Mouse (Mus musculus) right cerebral cortex, postnatal 25 days (tissue): ENCODE measurements around the gene Zfp866.
A peak's percentile ranks its signal among the peaks of the same experiment; 100 is the strongest.

Source experiments
- DNase-seq: peaks from one replicate; pipeline ENCODE4 v3.0.0; 2022

Zfp866 gene

DNA sequence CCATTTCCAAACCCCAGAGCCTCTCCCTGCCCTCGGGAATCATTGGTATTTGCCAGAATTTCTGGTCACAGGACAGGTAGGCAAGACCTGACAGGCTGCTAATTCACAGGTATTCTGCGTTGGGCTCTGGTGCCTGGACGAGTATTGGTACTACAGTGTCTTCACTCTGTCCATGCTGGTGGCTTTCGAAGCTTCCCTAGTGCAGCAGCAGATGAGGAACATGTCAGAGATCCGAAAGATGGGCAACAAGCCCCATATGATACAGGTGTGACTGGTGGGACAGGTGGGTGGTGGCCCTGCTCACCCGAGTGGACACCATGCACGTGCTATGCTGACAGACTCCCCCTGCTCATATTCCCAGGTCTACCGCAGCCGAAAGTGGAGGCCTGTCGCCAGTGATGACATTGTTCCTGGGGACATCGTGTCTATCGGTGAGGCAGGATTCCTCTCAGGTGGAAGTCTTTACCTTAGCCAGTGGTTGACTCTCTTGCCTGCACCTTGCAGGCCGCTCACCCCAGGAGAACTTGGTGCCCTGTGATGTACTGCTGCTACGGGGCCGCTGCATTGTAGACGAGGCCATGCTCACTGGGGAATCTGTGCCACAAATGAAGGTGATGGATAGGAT is 5.9 kb upstream of the Zfp866 start:
- DNase-seq = no peak

GRCm38 (mm10) chr8:69794901-69795300 is 3.9 kb upstream of the Zfp866 start:
- DNase-seq = no peak

DNA sequence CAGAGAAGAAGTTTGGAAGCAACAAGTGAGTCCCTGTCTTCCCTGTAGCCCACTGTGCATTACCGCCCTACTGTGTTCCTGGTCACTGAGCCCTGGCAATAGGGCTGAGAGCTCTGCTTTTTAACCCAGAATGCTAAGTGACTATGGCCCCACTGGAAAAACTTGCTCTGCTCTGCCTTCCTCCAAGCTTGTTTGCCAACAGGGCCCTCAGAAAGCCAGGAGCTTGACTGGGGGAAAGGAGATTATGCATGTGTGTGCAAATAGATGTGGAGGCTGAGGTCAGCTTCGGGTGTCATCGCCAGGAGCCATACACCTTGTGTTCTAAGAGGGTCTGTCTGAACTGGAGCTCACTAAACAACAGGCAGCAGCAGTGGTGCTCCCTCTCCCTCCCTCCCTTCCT is 3.1 kb upstream of the Zfp866 start:
- DNase-seq = peak; percentile 1

DNA sequence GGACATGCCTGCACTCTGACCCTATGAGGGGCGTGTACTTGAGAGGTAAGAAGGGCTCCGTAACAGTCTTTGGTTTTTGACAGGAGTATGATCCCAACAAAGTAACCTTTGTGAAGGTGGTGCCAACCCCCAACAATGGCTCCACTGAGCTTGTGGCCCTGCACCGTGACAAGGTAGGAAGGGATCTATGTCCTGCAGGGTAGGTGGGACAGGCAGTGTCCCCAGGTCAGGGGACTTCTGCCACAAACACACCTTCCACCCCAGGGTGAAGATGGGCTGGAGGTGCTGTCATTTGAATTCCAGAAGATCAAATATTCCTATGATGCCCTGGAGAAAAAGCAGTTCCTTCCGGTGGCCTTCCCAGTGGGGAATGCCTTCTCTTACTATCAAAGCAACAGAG is 2.7 kb upstream of the Zfp866 start:
- DNase-seq = peak; percentile 1

DNA sequence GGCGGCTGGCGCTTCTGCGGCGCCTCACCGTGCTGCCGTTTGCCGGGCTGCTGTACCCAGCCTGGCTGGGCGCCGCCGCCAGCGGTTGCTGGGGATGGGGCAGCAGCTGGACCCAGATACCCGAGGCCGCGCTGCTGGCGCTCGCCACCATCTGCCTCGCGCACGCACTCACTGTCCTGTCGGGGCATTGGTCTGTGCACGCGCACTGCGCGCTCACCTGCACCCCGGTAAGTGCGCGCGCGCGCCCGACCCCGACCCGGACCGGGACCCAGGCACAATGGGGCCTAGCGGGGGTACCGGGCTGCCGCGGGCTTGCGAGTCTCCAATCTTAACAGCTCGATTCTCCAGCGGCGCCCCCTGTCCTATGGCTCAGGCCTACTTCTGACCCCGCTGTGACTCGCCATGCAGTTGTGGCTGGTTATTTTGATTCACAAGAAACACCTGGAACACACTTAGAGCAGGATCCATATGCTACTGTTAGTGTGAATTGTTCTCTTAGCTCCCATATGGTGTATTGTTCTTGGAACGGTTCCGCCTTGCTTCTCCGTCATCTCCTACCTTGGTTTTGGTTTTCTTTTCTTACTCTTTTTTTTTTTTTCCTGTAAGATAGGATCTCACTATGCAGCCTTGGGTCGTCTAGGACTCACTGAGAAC is 564 bp upstream of the Zfp866 start:
- DNase-seq = no peak

DNA sequence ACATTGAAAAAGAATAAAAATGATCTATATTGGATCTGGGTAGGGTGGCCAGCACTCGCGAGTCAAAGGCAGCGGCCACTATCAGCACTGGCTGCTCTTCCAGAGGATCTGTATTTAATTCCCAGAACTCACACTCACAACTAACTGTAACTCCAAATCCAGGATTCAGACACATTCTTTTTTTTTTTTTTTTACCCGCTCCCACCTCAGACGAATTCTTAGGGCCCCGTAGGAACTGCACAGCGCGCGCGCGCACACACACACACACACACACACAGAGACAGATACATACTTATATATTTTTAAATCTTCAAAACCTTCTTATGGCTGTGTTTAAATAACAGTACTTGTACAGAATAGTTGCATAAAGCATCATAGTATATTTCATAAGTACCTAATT is 614 bp downstream of the Zfp866 start:
- DNase-seq = no peak

DNA sequence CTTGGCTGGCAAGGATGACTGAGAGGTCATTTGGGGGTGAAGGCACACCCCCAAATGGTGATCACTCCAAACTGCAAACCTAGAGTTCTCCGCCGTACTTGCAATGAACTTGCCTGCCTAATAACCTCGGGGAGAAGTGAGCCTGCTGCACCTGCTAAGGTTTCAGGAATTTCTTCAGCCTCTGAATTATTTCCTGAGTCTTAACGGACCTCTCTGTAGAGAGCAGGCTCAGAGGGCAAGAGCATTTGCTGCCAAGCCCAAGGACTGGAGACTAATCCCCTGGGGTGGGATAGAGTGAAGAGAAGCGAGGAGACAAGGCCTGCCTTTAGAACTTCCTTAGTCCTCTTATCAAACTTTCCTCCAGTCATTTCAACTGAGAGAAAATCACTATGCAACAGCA is 1.2 kb downstream of the Zfp866 start:
- no peak for DNase-seq

- DNase-seq = no peak
Observed at GRCm38 (mm10) chr8:69789105-69789504, 1.9 kb downstream of the Zfp866 start.

- DNase-seq = no peak
Observed at GRCm38 (mm10) chr8:69777111-69777510, 13.9 kb downstream of the Zfp866 start.

DNA sequence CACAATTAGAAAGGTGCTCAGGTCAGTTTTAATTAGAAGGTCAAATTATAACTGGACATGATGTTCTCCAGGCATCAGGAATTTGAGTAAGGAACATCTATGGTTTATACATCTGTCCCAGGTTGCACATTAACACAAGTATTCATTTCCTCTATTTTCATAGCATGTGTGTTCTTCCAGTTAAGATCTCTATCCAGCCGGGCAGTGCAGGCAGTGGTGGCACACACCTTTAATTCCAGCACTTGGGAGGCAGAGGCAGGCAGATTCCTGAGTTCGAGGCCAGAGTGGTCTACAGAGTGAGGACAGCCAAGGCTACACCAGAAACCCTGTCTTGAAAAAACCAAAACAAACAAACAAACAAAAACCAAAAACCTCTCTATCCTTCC is 15.8 kb downstream of the Zfp866 start:
- no peak for DNase-seq

DNA sequence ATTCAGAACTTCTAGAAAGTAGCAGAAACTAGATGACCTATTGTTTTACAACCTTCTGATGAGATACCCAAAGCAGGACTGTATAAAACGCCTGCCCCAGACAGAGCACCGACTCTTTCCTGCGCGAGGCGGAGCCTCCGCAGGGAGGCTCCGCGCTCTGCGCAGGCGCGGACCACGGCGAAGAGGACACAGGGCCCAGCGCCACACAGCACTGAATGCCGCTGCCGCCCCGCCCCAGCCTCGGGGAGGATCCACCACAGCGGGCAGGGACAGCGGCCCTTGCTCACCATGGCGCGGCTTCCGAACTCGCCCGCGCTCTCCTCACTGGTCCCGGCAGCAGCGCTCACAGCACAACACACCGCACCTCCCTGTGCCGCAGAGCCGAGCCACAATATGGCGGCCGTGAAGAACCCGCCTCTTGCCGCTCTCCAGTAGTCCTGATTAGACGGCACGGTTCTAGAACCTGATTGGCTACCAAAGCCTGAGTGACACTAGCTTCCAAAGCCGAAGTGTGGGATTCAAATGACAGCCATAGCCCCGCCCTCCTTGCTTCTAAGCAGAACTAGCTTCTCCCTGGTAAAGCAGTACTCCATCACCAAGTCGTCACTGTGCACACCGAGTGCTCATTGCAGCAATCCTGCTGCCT is 16.4 kb downstream of the Zfp866 start, which contains the start of gene Gm20422:
Gene Gm20422, minus strand, starts transcription at position 384 of the 646 bp plus-strand sequence.
- peak; percentile 89 for DNase-seq

GRCm38 (mm10) chr8:69772106-69772505 is 18.9 kb downstream of the Zfp866 start:
- DNase-seq = no peak

- DNase-seq = no peak
Observed at GRCm38 (mm10) chr8:69771221-69771620, 19.8 kb downstream of the Zfp866 start.

DNA sequence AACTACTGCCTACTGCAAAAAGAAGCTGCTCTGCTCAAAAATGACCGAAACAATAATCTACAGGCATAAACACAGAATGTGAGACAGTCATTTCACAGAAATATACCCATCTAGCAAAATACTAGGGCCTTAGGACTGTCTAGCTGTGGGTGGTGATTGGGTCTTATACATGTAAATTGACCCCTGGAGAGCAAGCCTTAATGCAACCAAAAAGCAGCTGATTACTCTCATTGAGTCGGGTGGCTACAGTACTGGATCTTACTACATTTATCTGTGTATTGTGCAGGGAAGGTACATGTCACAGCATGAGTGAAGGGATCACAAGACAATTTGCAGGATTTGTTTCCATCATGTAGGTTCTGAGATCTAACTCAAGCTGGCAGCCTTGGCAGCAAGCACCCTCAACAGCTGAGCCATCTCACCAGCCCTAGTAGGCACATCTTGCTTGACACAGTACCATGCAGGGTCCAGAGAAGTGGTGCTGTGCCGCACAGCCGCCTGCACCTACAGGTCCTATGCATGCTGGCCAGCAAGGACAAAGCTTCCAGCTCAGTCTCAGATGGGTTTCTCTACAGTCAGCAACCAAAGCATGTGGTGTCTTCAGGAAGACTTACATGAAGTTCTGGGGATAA is 29.0 kb downstream of the Zfp866 start:
- no peak for DNase-seq

GRCm38 (mm10) chr8:69758316-69758715 is 32.7 kb downstream of the Zfp866 start:
- DNase-seq = no peak

GRCm38 (mm10) chr8:69752437-69752836 is 38.5 kb downstream of the Zfp866 start:
- no peak for DNase-seq

DNA sequence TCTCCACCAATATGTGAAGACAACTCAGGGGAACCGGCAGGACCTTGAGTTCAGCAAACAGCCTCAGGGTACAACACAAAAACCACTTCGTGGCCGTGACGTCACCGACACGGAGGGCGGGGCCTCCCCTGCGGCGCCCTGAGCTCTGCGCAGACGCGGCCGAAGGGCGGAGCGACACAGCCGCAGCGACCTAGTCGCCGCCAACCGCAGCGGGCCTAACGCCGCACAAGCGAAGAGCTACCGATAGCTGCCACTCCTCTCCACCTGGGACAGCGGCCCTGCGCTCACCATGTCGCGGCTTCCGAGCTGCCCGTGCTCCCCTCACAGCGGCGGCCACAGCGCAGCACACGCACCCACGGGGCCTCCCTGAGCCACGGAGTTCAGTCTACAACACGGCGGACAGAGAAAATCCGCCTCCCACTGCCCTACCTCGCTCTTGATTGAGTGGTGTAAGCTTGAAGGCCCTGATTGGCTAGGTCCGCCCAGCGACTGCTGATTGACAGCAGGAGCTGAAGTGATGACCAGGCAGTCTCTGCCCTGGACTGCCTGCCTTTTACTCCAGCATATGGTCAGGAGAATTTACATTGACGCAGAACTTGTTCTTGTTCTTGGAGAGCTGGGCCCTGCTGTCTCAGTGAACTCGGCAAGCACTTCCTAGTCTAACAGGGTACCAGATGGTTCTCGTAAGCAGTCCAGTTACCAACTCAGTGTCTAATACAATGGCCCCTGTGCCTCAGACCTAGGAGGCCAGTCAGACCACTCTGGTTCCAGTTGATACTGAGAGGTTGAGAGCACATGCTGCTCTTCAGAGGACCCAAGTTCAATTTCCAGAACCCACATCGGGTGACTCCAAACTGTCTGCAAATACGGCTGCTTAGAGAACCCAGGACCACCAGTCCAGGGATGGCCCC is 41.2 kb downstream of the Zfp866 start, which contains the start of gene Zfp963:
Gene Zfp963, minus strand, starts transcription at position 427 of the 911 bp plus-strand sequence.
- DNase-seq = peak; percentile 96

GRCm38 (mm10) chr8:69741231-69741630 is 49.7 kb downstream of the Zfp866 start:
- no peak for DNase-seq

- no peak for DNase-seq
Observed at GRCm38 (mm10) chr8:69740763-69741162, 50.2 kb downstream of the Zfp866 start.

DNA sequence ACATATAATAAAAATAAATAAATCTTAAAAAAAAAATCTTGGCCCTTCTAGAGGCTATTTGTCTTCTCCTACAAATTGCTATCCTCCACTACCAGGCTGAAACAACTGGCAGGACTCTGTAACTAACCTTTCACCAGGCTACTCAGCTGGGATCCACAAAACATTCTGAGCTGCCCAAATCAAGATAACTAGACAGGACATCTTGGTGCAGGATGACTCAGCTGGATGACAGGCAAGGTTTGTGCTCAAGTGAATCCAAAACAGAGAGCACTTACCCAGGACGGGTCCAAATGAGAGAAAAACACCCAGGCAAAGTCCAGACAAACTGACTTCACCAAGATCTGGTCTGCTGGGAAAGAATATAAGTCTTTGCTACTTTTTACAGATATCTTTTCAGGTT is 55.5 kb downstream of the Zfp866 start:
- DNase-seq = no peak

DNA sequence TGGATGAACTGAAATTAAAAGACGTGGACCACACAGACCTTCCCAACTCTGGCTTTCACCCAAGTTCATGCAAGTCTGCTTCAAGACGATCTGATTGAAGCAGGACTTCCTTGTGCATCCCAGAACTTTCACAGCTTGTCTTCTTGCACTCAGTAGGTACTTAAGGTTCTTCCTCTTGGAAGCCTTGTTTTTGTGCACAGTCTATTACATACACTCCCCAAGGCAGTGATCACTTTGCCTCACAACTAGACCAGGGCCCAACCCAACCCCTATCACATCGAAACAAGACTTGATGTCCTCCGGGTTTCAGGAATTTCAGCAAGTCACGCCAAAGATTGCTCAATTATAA is 73.8 kb downstream of the Zfp866 start:
- no peak for DNase-seq

- DNase-seq = peak; percentile 93
Observed at GRCm38 (mm10) chr8:69716403-69717231, 74.4 kb downstream of the Zfp866 start.
